Mouse (Mus musculus) c-Kit-positive CD71-positive TER-119-negative erythroid progenitor cells, embryonic 14.5 days (primary cell): Measurements from ENCODE around the gene Abi3bp.

Experiments
- DNase-seq: peaks from one replicate; pipeline ENCODE4 v3.0.0-alpha.2; 2013; ENCODE audit warnings: low read depth

The Abi3bp gene

GRCm38 (mm10) chr16:56503941-56504340, 26.3 kb downstream of the Abi3bp start:
- no peak for DNase-seq

- no peak for DNase-seq
Observed at GRCm38 (mm10) chr16:56518024-56518423, 40.3 kb downstream of the Abi3bp start.

GRCm38 (mm10) chr16:56524359-56524758, 46.7 kb downstream of the Abi3bp start:
- no peak for DNase-seq

GRCm38 (mm10) chr16:56526482-56526881, 48.8 kb downstream of the Abi3bp start:
- no peak for DNase-seq

GRCm38 (mm10) chr16:56528079-56528688, 50.5 kb downstream of the Abi3bp start:
- no peak for DNase-seq

- no peak for DNase-seq
Observed at GRCm38 (mm10) chr16:56579536-56579935, 101.9 kb downstream of the Abi3bp start.

GRCm38 (mm10) chr16:56593581-56593980, 115.9 kb downstream of the Abi3bp start:
- no peak for DNase-seq

GRCm38 (mm10) chr16:56594866-56595265, 117.2 kb downstream of the Abi3bp start:
- DNase-seq = no peak

GRCm38 (mm10) chr16:56598427-56598826, 120.7 kb downstream of the Abi3bp start:
- DNase-seq = no peak

- no peak for DNase-seq
Observed at GRCm38 (mm10) chr16:56602394-56602793, 124.7 kb downstream of the Abi3bp start.

- no peak for DNase-seq
Observed at GRCm38 (mm10) chr16:56610572-56610971, 132.9 kb downstream of the Abi3bp start.

GRCm38 (mm10) chr16:56611096-56611867, 133.6 kb downstream of the Abi3bp start:
- no peak for DNase-seq

- no peak for DNase-seq
Observed at GRCm38 (mm10) chr16:56638544-56638943, 160.9 kb downstream of the Abi3bp start.

- no peak for DNase-seq
Observed at GRCm38 (mm10) chr16:56645251-56645650, 167.6 kb downstream of the Abi3bp start.

GRCm38 (mm10) chr16:56646382-56647172, 168.9 kb downstream of the Abi3bp start:
- DNase-seq = no peak

GRCm38 (mm10) chr16:56655193-56655910, 177.7 kb downstream of the Abi3bp start:
- DNase-seq = no peak

- no peak for DNase-seq
Observed at GRCm38 (mm10) chr16:56658866-56659265, 181.2 kb downstream of the Abi3bp start.

- no peak for DNase-seq
Observed at GRCm38 (mm10) chr16:56669520-56669919, 191.8 kb downstream of the Abi3bp start.

GRCm38 (mm10) chr16:56670941-56671340, 193.3 kb downstream of the Abi3bp start:
- no peak for DNase-seq

- DNase-seq = no peak
Observed at GRCm38 (mm10) chr16:56673420-56673819, 195.7 kb downstream of the Abi3bp start.

GRCm38 (mm10) chr16:56677146-56677545, 199.5 kb downstream of the Abi3bp start:
- no peak for DNase-seq

GRCm38 (mm10) chr16:56681010-56681645, 203.4 kb downstream of the Abi3bp start:
- no peak for DNase-seq
